Mouse (Mus musculus) naive thymus-derived CD4-positive, alpha-beta T cell, adult 2 months (primary cell): ENCODE data around the gene A730009L09Rik.

Source experiments
- DNase-seq: peaks from one replicate; pipeline ENCODE4 v3.0.0-alpha.2; 2011; ENCODE audit warnings: low read depth

Gene A730009L09Rik

GRCm38 (mm10) chr16:84514821-84515220, at the start of gene A730009L09Rik:
Gene A730009L09Rik (plus strand): TSS chr16:84515121.
- no peak for DNase-seq

DNA sequence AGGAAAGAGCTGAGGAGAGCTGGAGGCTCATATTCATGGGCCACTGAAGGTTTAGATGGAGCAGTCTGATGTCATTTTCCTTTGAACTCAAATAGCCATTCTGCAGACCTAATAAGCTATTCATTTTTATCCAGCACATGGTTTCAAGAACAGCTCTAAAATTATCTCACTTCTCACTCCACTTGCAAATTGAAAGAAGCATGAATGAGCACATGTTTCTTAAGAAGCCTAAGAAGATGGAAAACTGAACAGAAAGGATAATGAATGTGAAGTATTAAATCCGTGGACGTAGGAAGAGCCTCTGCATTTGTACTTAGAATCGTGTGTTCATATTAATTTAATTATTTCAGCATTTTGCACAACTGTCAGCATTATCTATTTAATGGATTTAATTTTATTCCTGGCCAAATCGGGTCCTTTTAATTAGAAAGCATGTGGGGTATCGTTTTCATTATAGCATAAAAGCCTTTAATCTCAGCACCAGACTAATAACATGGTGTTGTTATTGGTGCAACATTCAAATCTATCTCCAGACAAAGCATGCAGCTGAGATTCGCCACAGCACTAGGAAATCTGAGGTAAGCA, 49.2 kb upstream of the A730009L09Rik start:
- DNase-seq = no peak

- DNase-seq = no peak
Measured at GRCm38 (mm10) chr16:84468898-84469297, 46.0 kb upstream of the A730009L09Rik start.

GRCm38 (mm10) chr16:84469994-84470393, 44.9 kb upstream of the A730009L09Rik start:
- DNase-seq = no peak

- no peak for DNase-seq
Measured at GRCm38 (mm10) chr16:84473406-84473805, 41.5 kb upstream of the A730009L09Rik start.

GRCm38 (mm10) chr16:84474712-84475111, 40.2 kb upstream of the A730009L09Rik start:
- no peak for DNase-seq

- DNase-seq = no peak
Measured at GRCm38 (mm10) chr16:84476948-84477347, 38.0 kb upstream of the A730009L09Rik start.

DNA sequence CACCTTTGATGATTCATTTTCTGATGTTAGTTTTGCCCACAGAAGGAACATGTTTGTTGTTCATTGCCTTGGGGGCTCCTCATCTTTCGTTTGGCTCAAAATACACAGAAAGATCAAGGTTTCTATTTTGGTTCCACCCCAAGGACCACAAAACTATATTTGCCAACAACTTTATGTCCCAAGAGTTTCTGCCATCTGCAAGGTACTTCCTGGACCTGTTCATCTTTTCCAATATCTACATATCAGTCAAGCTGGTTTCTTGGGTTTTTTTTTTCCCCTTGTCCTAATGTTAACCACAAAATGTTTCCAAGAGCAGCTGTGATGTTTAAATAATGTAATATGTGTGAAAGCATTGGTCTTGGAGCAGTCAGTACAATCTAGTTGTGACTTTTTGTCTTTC, 37.4 kb upstream of the A730009L09Rik start:
- DNase-seq = no peak

DNA sequence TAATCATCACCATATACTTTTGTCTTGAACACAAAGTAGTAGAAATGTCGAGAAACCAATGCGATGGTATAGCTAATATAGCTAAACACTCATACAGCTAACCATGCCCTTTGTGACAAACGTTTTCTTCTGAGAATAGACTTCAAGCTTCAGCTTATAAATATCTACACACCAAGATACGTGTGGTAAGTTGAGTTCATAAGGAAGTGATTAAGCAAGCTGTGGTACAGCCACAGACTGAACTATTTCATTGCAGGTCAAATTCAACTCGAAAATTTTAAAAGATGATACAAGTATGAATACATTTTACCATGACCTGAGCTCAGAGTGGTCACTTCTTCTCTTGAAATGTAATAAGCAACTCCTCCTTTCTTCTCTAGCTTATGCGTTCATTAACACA, 37.0 kb upstream of the A730009L09Rik start:
- no peak for DNase-seq

GRCm38 (mm10) chr16:84485931-84486330, 29.0 kb upstream of the A730009L09Rik start:
- no peak for DNase-seq

GRCm38 (mm10) chr16:84494818-84495217, 20.1 kb upstream of the A730009L09Rik start:
- no peak for DNase-seq

DNA sequence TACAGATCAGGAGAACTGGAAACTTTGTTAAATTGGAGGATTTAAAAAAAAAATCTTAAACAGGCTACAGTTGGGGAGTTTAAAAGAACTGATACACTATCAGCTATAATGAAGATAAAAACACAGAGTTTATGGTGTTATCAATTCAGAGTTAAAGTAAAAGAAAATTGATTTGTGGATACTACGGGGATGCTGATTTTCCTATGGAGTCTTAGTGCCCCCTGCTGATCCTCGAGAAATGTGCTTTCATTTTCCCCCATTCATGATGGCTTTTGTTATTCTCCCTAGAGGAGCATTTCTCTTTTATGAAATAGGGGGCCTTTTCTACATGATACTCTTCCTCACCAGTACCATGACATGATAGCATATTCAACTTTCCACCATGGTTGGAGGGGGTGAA, 19.5 kb upstream of the A730009L09Rik start:
- DNase-seq = no peak

GRCm38 (mm10) chr16:84507681-84508080, 7.2 kb upstream of the A730009L09Rik start:
- DNase-seq = no peak

- no peak for DNase-seq
Measured at GRCm38 (mm10) chr16:84521975-84522635, 7.2 kb downstream of the A730009L09Rik start.

DNA sequence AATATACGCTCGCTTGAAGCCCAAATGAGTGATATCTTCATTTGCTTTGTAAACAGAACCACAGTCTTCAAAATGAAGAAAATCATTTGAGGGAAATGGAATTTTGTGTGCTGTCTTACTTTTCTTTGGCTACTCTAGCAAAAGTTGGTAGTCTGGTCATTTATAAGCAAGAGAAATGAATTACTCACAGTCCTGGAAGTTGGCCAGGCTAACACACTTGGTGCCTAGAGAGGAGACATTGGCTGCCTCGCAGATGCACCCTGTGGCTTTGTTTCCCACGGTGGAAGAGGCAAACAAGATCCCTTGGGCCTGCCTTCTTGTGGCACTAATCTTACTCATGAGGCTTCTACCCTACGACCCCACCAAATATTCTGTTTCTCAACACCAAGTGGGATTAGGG, 8.1 kb downstream of the A730009L09Rik start:
- DNase-seq = no peak

- peak; percentile 65 for DNase-seq
Measured at GRCm38 (mm10) chr16:84527375-84527774, 12.5 kb downstream of the A730009L09Rik start.

- DNase-seq = no peak
Measured at GRCm38 (mm10) chr16:84532803-84533202, 17.9 kb downstream of the A730009L09Rik start.

GRCm38 (mm10) chr16:84546059-84546458, 31.1 kb downstream of the A730009L09Rik start:
- no peak for DNase-seq

- DNase-seq = no peak
Measured at GRCm38 (mm10) chr16:84549122-84549521, 34.2 kb downstream of the A730009L09Rik start.

DNA sequence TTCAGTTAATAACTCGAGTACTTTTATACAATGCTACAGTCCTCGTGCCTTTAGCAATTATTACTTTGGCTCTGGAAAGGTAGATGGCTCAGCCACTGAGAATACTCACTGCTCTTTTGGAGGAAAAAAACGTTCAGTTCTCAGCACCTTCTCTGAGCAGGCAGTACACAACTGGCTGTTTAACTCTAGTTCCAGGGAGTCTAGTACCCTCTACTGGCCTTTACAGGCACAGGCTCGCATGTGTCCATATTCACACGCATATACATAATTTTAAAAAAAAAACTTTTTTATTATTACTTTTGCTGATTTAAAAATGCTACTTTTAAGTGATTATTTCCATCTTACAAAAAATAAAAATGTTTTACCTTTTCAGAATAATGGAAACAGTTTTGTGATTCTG, 35.5 kb downstream of the A730009L09Rik start:
- no peak for DNase-seq

GRCm38 (mm10) chr16:84553981-84554380, 39.1 kb downstream of the A730009L09Rik start:
- no peak for DNase-seq

DNA sequence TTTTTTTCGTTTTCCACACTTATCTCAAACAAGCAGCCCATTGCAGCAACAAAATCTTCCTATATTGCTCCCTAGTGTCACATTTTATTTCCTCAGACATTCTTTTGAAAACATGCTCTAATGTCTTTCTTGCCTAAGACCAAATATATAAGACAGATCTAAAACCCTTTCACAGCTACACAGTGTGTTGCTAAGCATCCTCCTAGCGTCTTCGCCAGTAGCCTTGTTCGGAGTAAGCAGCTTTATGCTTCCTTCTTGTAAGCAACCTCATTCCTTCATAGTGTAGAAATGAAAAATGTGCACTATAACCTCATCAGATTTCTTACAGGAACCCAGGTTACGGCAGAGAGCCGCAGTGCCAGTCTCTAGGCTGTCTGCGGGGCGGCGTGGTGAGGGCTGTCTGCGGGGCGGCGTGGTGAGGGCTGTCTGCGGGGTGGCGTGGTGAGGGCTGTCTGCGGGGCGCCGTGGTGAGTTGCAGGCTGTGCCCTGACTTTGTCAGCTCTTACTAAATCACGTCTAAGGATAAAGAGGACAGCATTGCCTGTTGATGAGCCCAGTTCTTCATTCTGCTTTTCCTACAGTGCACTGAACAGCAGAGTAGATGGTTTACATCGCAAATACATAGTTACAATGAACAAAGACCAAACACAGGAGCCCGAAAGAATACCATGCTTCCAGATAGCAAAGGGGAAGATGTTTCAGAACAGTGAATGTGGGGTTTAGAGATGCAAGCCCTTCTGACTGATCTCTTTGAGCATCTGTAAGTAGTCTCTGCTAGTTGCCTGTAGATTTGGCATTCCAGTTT, 43.4 kb downstream of the A730009L09Rik start:
- no peak for DNase-seq
